Mouse (Mus musculus) hindbrain, embryonic 14.5 days (tissue): ENCODE results near the gene Sik3. TPM values are rescaled to one million over a fixed set of nuclear protein-coding genes. Genes with fewer than 3 reads are reported as not detected.

Experiments
- ATAC-seq: fragments of 200-750 bp; cut with Nextera tagmentation; 2 replicates; pipeline ENCODE4 v1.8.0; 2017; ENCODE audit warnings: moderate number of reproducible peaks, mild to moderate bottlenecking, moderate TSS enrichment, moderate library complexity; ENCODE audit not compliant: low FRiP score
- DNase-seq: peaks from one replicate; pipeline ENCODE4 v3.0.0-alpha.2; 2015; ENCODE audit warnings: low spot score
- H3K27ac ChIP-seq: fragments of 300-500 bp; sonication (generic); 2 replicates; pipeline ENCODE4 v1.5.1; 2014; ENCODE audit warnings: mild to moderate bottlenecking, moderate library complexity
- H3K27me3 ChIP-seq: fragments of 300-500 bp; sonication (generic); 2 replicates; pipeline ENCODE4 v1.6.1; 2014; ENCODE audit warnings: mild to moderate bottlenecking, low read length, mixed read lengths; ENCODE audit not compliant: control insufficient read depth, insufficient read depth
- H3K36me3 ChIP-seq: fragments of 300-500 bp; sonication (generic); replicated peaks from 2 replicates; pipeline ENCODE4 v1.6.1; 2014; ENCODE audit not compliant: control insufficient read depth, insufficient read depth
- H3K4me1 ChIP-seq: fragments of 300-500 bp; sonication (generic); replicated peaks from 2 replicates; pipeline ENCODE4 v1.6.1; 2014; ENCODE audit warnings: antibody characterized with exemption, low read length, mixed read lengths; ENCODE audit not compliant: control insufficient read depth, insufficient read depth
- H3K4me2 ChIP-seq: fragments of 300-500 bp; sonication (generic); replicated peaks from 2 replicates; pipeline ENCODE4 v1.6.1; 2014; ENCODE audit warnings: mild to moderate bottlenecking, moderate library complexity
- H3K4me3 ChIP-seq: fragments of 300-500 bp; sonication (generic); replicated peaks from 2 replicates; pipeline ENCODE4 v1.5.1; 2014; ENCODE audit warnings: mild to moderate bottlenecking, low read length
- H3K9ac ChIP-seq: fragments of 300-500 bp; sonication (generic); 2 replicates; pipeline ENCODE4 v1.6.1; 2014
- H3K9me3 ChIP-seq: fragments of 300-500 bp; sonication (generic); 2 replicates; pipeline ENCODE4 v1.6.1; 2016; ENCODE audit warnings: low read length; ENCODE audit not compliant: control insufficient read depth
- WGBS: fragments of 180-500 bp; shearing (Covaris S2); extraction: QIAGEN DNeasy Blood & Tissue Kit; methylation state at CpG from one replicate; pipeline ENCODE4 v1.1.7; 2014; 5-methylcytosine and 5-hydroxymethylcytosine counted together
- polyA plus RNA-seq: library from polyadenylated mRNA; unstranded; fragments of >200 nt; fragmentation: Nextera tagmentation; extraction: Ambion mirVana; gene quantifications from 2 replicates; pipeline ENCODE4 v1.2.1, GENCODE M21; 2014

The Sik3 gene
- polyA plus RNA-seq, 1 experiment from 2014 or later, result 11.0 TPM

- no peak overlapping the region for H3K4me3 ChIP-seq
- H3K4me1 ChIP-seq, result no peaks in the 10 kb centered on the region
- no peaks in the 10 kb centered on the region for H3K27me3 ChIP-seq
- no peaks in the 10 kb centered on the region for H3K36me3 ChIP-seq
- no peak overlapping the region; the same call in 1 of the 2 replicates for H3K27ac ChIP-seq
- ATAC-seq (no peak), DNase-seq (no peak)
- no peaks in the 10 kb centered on the region for H3K9me3 ChIP-seq
- H3K4me2 ChIP-seq, result no peak overlapping the region
- H3K9ac ChIP-seq, result no peak overlapping the region
- 33% methylated on average over 8 of the region's 8 CpGs for WGBS
These were observed 15.4 kb downstream of the Sik3 start for GRCm38 (mm10) chr9:46027994-46028393.

- H3K27ac ChIP-seq, result no peak overlapping the region
- H3K4me2 ChIP-seq, result no peak overlapping the region
- 82% methylated on average over 6 of the region's 6 CpGs for WGBS
- ATAC-seq (no peak), DNase-seq (no peak)
- H3K4me3 ChIP-seq, result no peak overlapping the region
- H3K36me3 ChIP-seq, result no peaks in the 10 kb centered on the region
- H3K27me3 ChIP-seq, result no peaks in the 10 kb centered on the region
- no peaks in the 10 kb centered on the region for H3K4me1 ChIP-seq
- no peaks in the 10 kb centered on the region for H3K9me3 ChIP-seq
- no peak overlapping the region for H3K9ac ChIP-seq
These were observed 16.9 kb downstream of the Sik3 start for GRCm38 (mm10) chr9:46029534-46029933.

DNA sequence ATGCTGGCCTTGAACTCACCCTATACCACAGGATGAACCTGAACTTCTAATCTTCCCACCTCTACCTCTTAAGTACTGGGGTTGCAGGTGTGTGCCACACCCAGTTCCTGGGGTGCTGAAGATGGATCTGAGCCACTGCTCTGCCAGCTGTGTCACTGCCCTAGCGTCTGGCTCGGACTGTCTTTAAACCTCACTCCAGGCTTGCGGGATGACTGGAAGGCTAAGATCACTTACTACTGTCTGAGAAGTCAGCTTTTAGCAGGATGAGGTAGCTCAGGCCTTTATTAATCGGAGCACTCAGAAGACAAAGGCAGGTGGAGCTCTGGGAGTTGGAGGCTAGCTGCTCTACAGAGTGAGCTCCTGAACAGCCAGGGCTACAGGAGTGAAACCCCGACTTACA is 17.6 kb downstream of the Sik3 start:
- no peaks in the 10 kb centered on the region for H3K36me3 ChIP-seq
- ATAC-seq (no peak), DNase-seq (no peak)
- no peak overlapping the region for H3K27ac ChIP-seq
- no peak overlapping the region for H3K4me3 ChIP-seq
- H3K27me3 ChIP-seq, result no peaks in the 10 kb centered on the region
- 81% methylated on average over 5 of the region's 5 CpGs for WGBS
- no peaks in the 10 kb centered on the region; the same call in 1 of the 2 replicates for H3K4me1 ChIP-seq
- no peaks in the 10 kb centered on the region for H3K9me3 ChIP-seq
- H3K4me2 ChIP-seq, result no peak overlapping the region
- no peak overlapping the region for H3K9ac ChIP-seq

GRCm38 (mm10) chr9:46030968-46031367 is 18.3 kb downstream of the Sik3 start:
- Histone ChIP-seq H3K4me2 (no peak overlapping the region), H3K9me3 (no peaks in the 10 kb centered on the region), H3K9ac (no peak overlapping the region), H3K4me3 (no peak overlapping the region), H3K4me1 (no peaks in the 10 kb centered on the region; the same call in 1 of the 2 replicates), H3K27me3 (no peaks in the 10 kb centered on the region), H3K27ac (no peak overlapping the region), H3K36me3 (no peaks in the 10 kb centered on the region)
- WGBS, result 90% methylated on average over 6 of the region's 6 CpGs
- DNase-seq, result no peak
- no peak for ATAC-seq

- Histone ChIP-seq H3K27ac (no peak overlapping the region), H3K4me2 (no peak overlapping the region), H3K27me3 (no peaks in the 10 kb centered on the region), H3K9ac (no peak overlapping the region), H3K36me3 (no peaks in the 10 kb centered on the region), H3K9me3 (no peaks in the 10 kb centered on the region), H3K4me3 (no peak overlapping the region), H3K4me1 (no peaks in the 10 kb centered on the region; the same call in 1 of the 2 replicates)
- 69% methylated on average over 6 of the region's 6 CpGs for WGBS
- ATAC-seq (no peak), DNase-seq (no peak)
These were observed 19.6 kb downstream of the Sik3 start for GRCm38 (mm10) chr9:46032190-46032589.

DNA sequence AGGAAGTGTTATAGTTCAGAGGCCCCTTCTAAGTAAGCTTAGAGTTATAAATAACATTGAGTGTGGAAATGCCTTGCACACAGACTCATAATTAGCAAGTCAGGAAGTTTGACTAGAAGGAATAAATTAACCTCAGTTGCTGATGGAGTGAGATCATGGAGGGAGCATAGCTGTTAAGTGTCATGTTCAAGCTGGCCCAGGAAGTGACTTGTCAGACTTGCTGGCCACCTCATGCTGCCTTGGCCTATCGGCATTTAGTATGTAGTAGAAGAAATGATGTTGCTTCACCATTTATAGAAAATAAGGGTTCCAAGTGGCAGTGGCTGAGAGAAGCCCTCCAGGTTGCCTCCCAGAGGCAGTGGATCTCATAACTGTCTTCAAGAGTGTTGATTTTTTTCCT is 20.4 kb downstream of the Sik3 start:
- ATAC-seq (no peak), DNase-seq (no peak)
- Histone ChIP-seq H3K36me3 (no peaks in the 10 kb centered on the region), H3K4me3 (no peak overlapping the region), H3K9ac (no peak overlapping the region), H3K9me3 (no peaks in the 10 kb centered on the region), H3K27me3 (no peaks in the 10 kb centered on the region), H3K4me2 (no peak overlapping the region), H3K27ac (no peak overlapping the region), H3K4me1 (no peaks in the 10 kb centered on the region; the same call in 1 of the 2 replicates)
- WGBS, result 92% methylated on average over 1 of the region's 1 CpGs

- Histone ChIP-seq H3K27me3 (no peaks in the 10 kb centered on the region), H3K9me3 (no peaks in the 10 kb centered on the region), H3K4me3 (no peak overlapping the region), H3K36me3 (no peaks in the 10 kb centered on the region), H3K4me2 (no peak overlapping the region), H3K4me1 (no peaks in the 10 kb centered on the region; the same call in 1 of the 2 replicates), H3K9ac (no peak overlapping the region), H3K27ac (no peak overlapping the region)
- ATAC-seq (no peak), DNase-seq (no peak)
- 90% methylated on average over 3 of the region's 3 CpGs for WGBS
These were observed 21.2 kb downstream of the Sik3 start for GRCm38 (mm10) chr9:46033862-46034261.

DNA sequence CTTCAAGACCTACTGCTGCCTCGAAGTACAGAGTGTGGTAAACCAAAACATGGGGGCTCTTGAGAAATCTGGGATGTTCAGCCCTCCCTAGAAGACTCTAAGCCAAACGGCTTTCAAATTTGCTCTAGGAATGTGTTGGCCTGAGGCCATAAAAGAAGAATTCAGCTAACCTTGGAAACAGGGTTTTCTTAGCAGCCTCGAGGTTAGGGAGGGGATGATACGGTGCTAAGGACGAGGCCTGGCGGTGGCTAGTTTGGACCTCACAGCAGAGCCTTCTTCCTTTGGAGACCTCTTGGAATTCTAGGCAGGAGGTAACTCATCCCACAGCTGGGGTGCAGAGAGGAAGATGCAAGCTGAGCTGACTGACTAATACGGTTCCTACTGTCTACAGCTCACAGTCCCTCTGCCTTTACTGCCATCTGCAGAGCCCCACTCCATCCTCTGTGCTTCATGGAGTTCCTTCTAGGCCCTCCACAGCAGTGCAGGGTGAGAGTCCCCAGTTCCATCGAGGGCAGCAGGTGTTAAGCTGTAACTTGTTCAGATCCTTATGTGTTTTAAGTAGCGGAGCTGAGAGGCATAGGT is 22.8 kb downstream of the Sik3 start:
- Histone ChIP-seq H3K9ac (no peak overlapping the region), H3K27me3 (no peaks in the 10 kb centered on the region), H3K9me3 (no peaks in the 10 kb centered on the region), H3K4me2 (no peak overlapping the region), H3K4me1 (no peaks in the 10 kb centered on the region; the same call in 1 of the 2 replicates), H3K36me3 (no peaks in the 10 kb centered on the region), H3K27ac (no peak overlapping the region), H3K4me3 (no peak overlapping the region)
- 71% methylated on average over 9 of the region's 9 CpGs for WGBS
- DNase-seq (no peak), ATAC-seq (no peak)

GRCm38 (mm10) chr9:46036881-46037280 is 24.3 kb downstream of the Sik3 start:
- Histone ChIP-seq H3K36me3 (no peaks in the 10 kb centered on the region), H3K4me2 (no peak overlapping the region), H3K4me1 (no peaks in the 10 kb centered on the region; the same call in 1 of the 2 replicates), H3K27me3 (no peaks in the 10 kb centered on the region), H3K9me3 (no peaks in the 10 kb centered on the region), H3K4me3 (no peak overlapping the region), H3K27ac (no peak overlapping the region), H3K9ac (no peak overlapping the region)
- ATAC-seq (no peak), DNase-seq (no peak)
- WGBS, result 97% methylated on average over 8 of the region's 8 CpGs

DNA sequence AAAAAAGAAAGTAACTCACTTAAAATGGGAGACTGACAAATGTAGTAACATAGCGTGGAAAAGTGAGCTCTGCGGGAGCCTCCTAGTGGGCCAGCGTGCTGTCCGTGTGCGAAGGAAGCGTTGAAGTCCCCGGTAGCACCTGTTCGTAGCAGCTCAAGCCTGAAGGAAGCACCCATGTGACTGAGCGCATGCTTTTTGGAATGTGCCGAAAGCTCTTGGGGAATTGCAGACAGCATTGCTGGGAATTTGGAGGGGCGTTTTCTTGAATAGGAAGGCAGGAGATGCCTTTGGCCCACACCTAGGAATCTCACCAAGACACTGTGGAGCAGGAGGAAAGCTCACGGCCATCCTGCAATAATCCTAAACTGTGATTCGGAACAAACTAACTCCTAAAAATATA is 26.2 kb downstream of the Sik3 start:
- no peaks in the 10 kb centered on the region for H3K27me3 ChIP-seq
- H3K4me1 ChIP-seq, result no peaks in the 10 kb centered on the region; the same call in 1 of the 2 replicates
- ATAC-seq, result no peak
- no peak overlapping the region for H3K4me2 ChIP-seq
- no peak overlapping the region for H3K9ac ChIP-seq
- no peaks in the 10 kb centered on the region for H3K9me3 ChIP-seq
- 95% methylated on average over 13 of the region's 13 CpGs for WGBS
- no peaks in the 10 kb centered on the region for H3K36me3 ChIP-seq
- no peak for DNase-seq
- H3K27ac ChIP-seq, result no peak overlapping the region
- H3K4me3 ChIP-seq, result no peak overlapping the region
